Mouse (Mus musculus): ENCODE measurements around the gene Vmn1r178.
"Not testable (repeated sequence)": the region's sequence is repeated elsewhere in the genome, so short reads cannot be mapped to it uniquely, and the experiment has no call there.

The Vmn1r178 gene

GRCm38 (mm10) chr7:23891709-23892108 is at the start of gene Vmn1r178:
TSS of gene Vmn1r178 (plus strand) at chr7:23892009.
- DNase-seq (ENCODE audit: low spot score): no peak

GRCm38 (mm10) chr7:23866349-23866748 is 25.5 kb upstream of the Vmn1r178 start, which contains the start of gene Vmn1r177:
TSS of gene Vmn1r177 (minus strand) at chr7:23866449.
- DNase-seq (ENCODE audit: low spot score): not testable (repeated sequence)

GRCm38 (mm10) chr7:23876918-23877317 is 14.9 kb upstream of the Vmn1r178 start:
- DNase-seq (ENCODE audit: low spot score): not testable (repeated sequence)

- no peak for DNase-seq (ENCODE audit: low spot score)
These were observed 34.9 kb downstream of the Vmn1r178 start, which contains the start of gene Vmn1r179 for GRCm38 (mm10) chr7:23926678-23927077. TSS of gene Vmn1r179 (plus strand) at chr7:23926978.
